Mouse (Mus musculus): Measurements from ENCODE around the gene Lemd1.

DNA sequence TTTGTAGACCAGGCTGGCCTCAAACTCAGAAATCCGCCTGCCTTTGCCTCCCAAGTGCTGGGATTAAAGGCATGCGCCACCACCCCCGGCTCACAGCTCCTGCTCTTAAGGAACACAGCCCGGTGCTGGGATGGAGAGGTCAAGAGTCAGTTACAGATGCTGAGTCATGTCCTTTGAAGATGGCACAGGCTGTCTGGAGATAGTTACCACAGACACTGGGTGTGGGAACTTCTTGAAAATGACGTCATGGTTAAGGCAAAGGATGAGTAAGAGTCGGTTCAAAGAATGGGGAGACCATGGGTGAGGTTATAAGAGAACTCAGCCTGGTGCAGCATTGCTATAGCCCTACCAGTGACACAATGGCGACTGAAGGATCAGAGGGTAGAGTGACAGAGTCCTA lies 73.3 kb downstream of the Lemd1 start:
- no peak for TF ChIP-seq POLR2A (IDR thresholded peaks at IDR 0.05; ENCODE audit: low read depth, low read length)
- no peak for TF ChIP-seq CTCF (IDR thresholded peaks at IDR 0.05; ENCODE audit: extremely low read depth, insufficient read depth, insufficient read length, insufficient replicate concordance)

All from spleen, adult 2 months (tissue).